Mouse (Mus musculus) forelimb bud, embryonic 11.5 days (tissue): ENCODE measurements at regions not wholly inside any gene's neighbourhood (a gene's known extent, or its start where the extent isn't known, plus 50 kb on each side); places are given as distances from the start of the nearest gene placed in this dataset.

Source experiments
- DNase-seq: peaks from one replicate; pipeline ENCODE4 v3.0.0-alpha.2; 2012; ENCODE audit warnings: low read depth, low spot score

GRCm38 (mm10) chr17:4417686-4418085, 576.4 kb upstream of the Arid1b start:
- DNase-seq, result no peak

GRCm38 (mm10) chr17:4424451-4425168, 569.5 kb upstream of the Arid1b start:
- DNase-seq, result no peak

GRCm38 (mm10) chr17:4425342-4425741, 568.8 kb upstream of the Arid1b start:
- DNase-seq, result no peak

GRCm38 (mm10) chr17:4429036-4429435, 565.1 kb upstream of the Arid1b start:
- DNase-seq, result peak; percentile 57

GRCm38 (mm10) chr17:4445606-4446005, 548.5 kb upstream of the Arid1b start:
- no peak for DNase-seq

- DNase-seq, result no peak
Observed at GRCm38 (mm10) chr17:4457491-4457890, 536.6 kb upstream of the Arid1b start.

GRCm38 (mm10) chr17:4461541-4461940, 532.6 kb upstream of the Arid1b start:
- DNase-seq, result no peak

- no peak for DNase-seq
Observed at GRCm38 (mm10) chr17:4464286-4464880, 529.7 kb upstream of the Arid1b start.

- no peak for DNase-seq
Observed at GRCm38 (mm10) chr17:4465741-4466140, 528.4 kb upstream of the Arid1b start.

GRCm38 (mm10) chr17:4472412-4472811, 521.7 kb upstream of the Arid1b start:
- DNase-seq, result peak; percentile 12

GRCm38 (mm10) chr17:4474350-4474749, 519.8 kb upstream of the Arid1b start:
- no peak for DNase-seq

- no peak for DNase-seq
Observed at GRCm38 (mm10) chr17:4475665-4476064, 518.5 kb upstream of the Arid1b start.

GRCm38 (mm10) chr17:4494392-4494791, 499.7 kb upstream of the Arid1b start:
- no peak for DNase-seq

GRCm38 (mm10) chr17:4500504-4500903, 493.6 kb upstream of the Arid1b start:
- DNase-seq, result no peak

GRCm38 (mm10) chr17:4501029-4501428, 493.1 kb upstream of the Arid1b start:
- DNase-seq, result no peak

GRCm38 (mm10) chr17:4504951-4505350, 489.2 kb upstream of the Arid1b start:
- no peak for DNase-seq

- no peak for DNase-seq
Observed at GRCm38 (mm10) chr17:4509506-4509905, 484.6 kb upstream of the Arid1b start.

GRCm38 (mm10) chr17:4516141-4516540, 478.0 kb upstream of the Arid1b start:
- no peak for DNase-seq

- DNase-seq, result no peak
Observed at GRCm38 (mm10) chr17:4516846-4517245, 477.3 kb upstream of the Arid1b start.

- no peak for DNase-seq
Observed at GRCm38 (mm10) chr17:4521031-4521430, 473.1 kb upstream of the Arid1b start.

GRCm38 (mm10) chr17:4526466-4526865, 467.7 kb upstream of the Arid1b start:
- DNase-seq, result no peak

- no peak for DNase-seq
Observed at GRCm38 (mm10) chr17:4532126-4532525, 462.0 kb upstream of the Arid1b start.

- no peak for DNase-seq
Observed at GRCm38 (mm10) chr17:4540435-4540834, 453.7 kb upstream of the Arid1b start.
